Mouse (Mus musculus): ENCODE results near the gene Uqcr11.

DNA sequence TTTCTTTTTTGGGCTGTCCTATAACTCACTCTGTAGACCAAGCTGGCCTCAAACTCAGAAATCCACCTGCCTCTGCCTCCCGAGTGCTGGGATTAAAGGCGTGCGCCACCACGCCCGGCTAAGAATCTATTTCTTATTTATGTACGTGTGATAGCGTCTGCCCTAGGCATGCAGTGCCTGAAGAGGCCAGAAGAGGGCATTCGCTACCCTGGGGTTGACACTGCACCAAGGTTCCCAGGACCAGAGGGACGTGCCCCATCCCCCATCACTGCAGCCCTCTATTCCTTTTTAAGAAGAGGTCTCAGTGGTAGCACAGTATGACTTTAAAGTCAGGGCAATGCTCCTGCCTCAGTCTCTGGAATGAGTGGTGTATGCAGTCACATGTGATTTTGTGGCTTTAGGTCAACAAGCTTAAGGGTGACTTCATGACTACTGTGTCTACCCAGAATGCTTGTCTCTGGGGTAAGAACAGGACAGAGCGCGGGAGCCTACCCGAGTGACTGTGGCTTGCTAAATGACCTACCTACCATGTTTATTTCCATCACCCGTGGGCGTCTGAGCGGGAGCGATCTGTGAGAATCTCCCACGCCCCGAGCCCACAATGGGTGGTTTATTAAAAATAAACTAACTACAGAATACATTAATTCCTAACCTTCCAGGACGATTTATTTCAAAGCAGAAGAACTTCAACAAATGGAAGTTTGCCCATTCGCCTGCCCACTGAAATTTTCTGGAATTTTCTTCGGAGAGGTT, 36.5 kb downstream of the Uqcr11 start:
- no peak for TF ChIP-seq CTCF (IDR thresholded peaks at IDR 0.05; ENCODE audit: borderline replicate concordance, control insufficient read depth, extremely low read depth, insufficient read depth, low read length, poor library complexity)
- no peak for TF ChIP-seq POLR2A (IDR thresholded peaks at IDR 0.05; ENCODE audit: control insufficient read depth, extremely low read depth, insufficient read depth, low read length, poor library complexity)
